Mouse (Mus musculus) heart, embryonic 13.5 days (tissue): ENCODE results near the gene Spef1. TPM values are rescaled to one million over a fixed set of nuclear protein-coding genes. Genes with fewer than 3 reads are reported as not detected.

Source experiments
- ATAC-seq: fragments of 200-750 bp; cut with Nextera tagmentation; 2 replicates; pipeline ENCODE4 v1.8.0; 2017; ENCODE audit warnings: moderate TSS enrichment; ENCODE audit not compliant: insufficient number of reproducible peaks, low FRiP score, low TSS enrichment; ENCODE audit errors: extremely low read depth
- H3K27ac ChIP-seq: fragments of 300-500 bp; sonication (generic); replicated peaks from 2 replicates; pipeline ENCODE4 v1.5.1; 2015; ENCODE audit warnings: moderate library complexity, mild to moderate bottlenecking, inconsistent platforms
- H3K27me3 ChIP-seq: fragments of 300-500 bp; sonication (generic); replicated peaks from 2 replicates; pipeline ENCODE4 v1.6.1; 2015; ENCODE audit warnings: mild to moderate bottlenecking, inconsistent platforms
- H3K36me3 ChIP-seq: fragments of 300-500 bp; sonication (generic); 2 replicates; pipeline ENCODE4 v1.6.1; 2015; ENCODE audit warnings: mild to moderate bottlenecking, inconsistent platforms
- H3K4me1 ChIP-seq: fragments of 300-500 bp; sonication (generic); 2 replicates; pipeline ENCODE4 v1.6.1; 2015; ENCODE audit warnings: inconsistent platforms
- H3K4me2 ChIP-seq: fragments of 300-500 bp; sonication (generic); 2 replicates; pipeline ENCODE4 v1.6.1; 2015; ENCODE audit warnings: inconsistent platforms, mild to moderate bottlenecking, moderate library complexity
- H3K4me3 ChIP-seq: fragments of 300-500 bp; sonication (generic); 2 replicates; pipeline ENCODE4 v1.5.1; 2015; ENCODE audit warnings: moderate library complexity, mild to moderate bottlenecking, inconsistent platforms
- H3K9ac ChIP-seq: fragments of 300-500 bp; sonication (generic); 2 replicates; pipeline ENCODE4 v1.6.1; 2015; ENCODE audit warnings: inconsistent platforms, mild to moderate bottlenecking, moderate library complexity
- H3K9me3 ChIP-seq: fragments of 300-500 bp; sonication (generic); 2 replicates; pipeline ENCODE4 v1.6.1; 2016; ENCODE audit warnings: inconsistent platforms
- WGBS: fragments of 180-500 bp; shearing (Covaris S2); methylation state at CpG from one replicate; pipeline ENCODE4 v1.1.7; 2015; ENCODE audit warnings: mixed read lengths; 5-methylcytosine and 5-hydroxymethylcytosine counted together
- polyA plus RNA-seq: library from polyadenylated mRNA; unstranded; fragments of >200 nt; fragmentation: Nextera tagmentation; extraction: Ambion mirVana; gene quantifications from 2 replicates; pipeline ENCODE4 v1.2.1, GENCODE M21; 2015

Spef1 gene
- polyA plus RNA-seq, 1 experiment from 2014 or later: 1.3 TPM

GRCm38 (mm10) chr2:131186343-131186742 lies 739 bp downstream of the Spef1 start:
- Histone ChIP-seq H3K9ac (peak overlapping the region; percentile 92), H3K4me1 (peaks cover 50% of the 10 kb centered on the region), H3K4me2 (peak overlapping the region; percentile 95), H3K27me3 (peaks cover 4% of the 10 kb centered on the region; the same call in 1 of the 2 replicates), H3K27ac (peak overlapping the region; percentile 95), H3K36me3 (peaks cover 23% of the 10 kb centered on the region), H3K4me3 (peak overlapping the region; percentile 73), H3K9me3 (no peaks in the 10 kb centered on the region)
- peak; percentile 56; the same call in 1 of the 2 replicates for ATAC-seq
- 1% methylated on average over 14 of the region's 14 CpGs for WGBS

- 4% methylated on average over 30 of the region's 57 CpGs for WGBS
- Histone ChIP-seq H3K4me3 (peak within 1 kb of the TSS; percentile 84), H3K27ac (peak within 1 kb of the TSS; percentile 91), H3K36me3 (peaks cover 23% of the 10 kb centered on the region), H3K27me3 (peaks cover 1% of the 10 kb centered on the region; the same call in 1 of the 2 replicates), H3K4me1 (peaks cover 38% of the 10 kb centered on the region), H3K4me2 (peak within 1 kb of the TSS; percentile 98), H3K9me3 (no peaks in the 10 kb centered on the region), H3K9ac (peak within 1 kb of the TSS; percentile 98)
- ATAC-seq: peak; percentile 73
Observed at GRCm38 (mm10) chr2:131179990-131180587, 7.0 kb downstream of the Spef1 start, which contains the start of gene Cenpb. Gene Cenpb, minus strand, starts transcription at chr2:131180067.

GRCm38 (mm10) chr2:131179246-131179886 lies 7.7 kb downstream of the Spef1 start:
- Histone ChIP-seq H3K27me3 (peaks cover under 1% of the 10 kb centered on the region; the same call in 1 of the 2 replicates), H3K9me3 (no peaks in the 10 kb centered on the region), H3K4me3 (peak overlapping the region; percentile 84), H3K27ac (peak overlapping the region; percentile 91), H3K4me2 (peak overlapping the region; percentile 98), H3K4me1 (peaks cover 44% of the 10 kb centered on the region), H3K9ac (peak overlapping the region; percentile 98), H3K36me3 (peaks cover 23% of the 10 kb centered on the region)
- under 1% methylated on average over 60 of the region's 67 CpGs for WGBS
- peak; percentile 11; the same call in 1 of the 2 replicates for ATAC-seq

- Histone ChIP-seq H3K4me2 (peak overlapping the region; percentile 98), H3K4me3 (peak overlapping the region; percentile 84), H3K27ac (0 out of 2 replicates have a peak overlapping the region, but pooled peaks have one; percentile 91), H3K9me3 (no peaks in the 10 kb centered on the region), H3K9ac (peak overlapping the region; percentile 98), H3K4me1 (peaks cover 49% of the 10 kb centered on the region), H3K36me3 (peaks cover 23% of the 10 kb centered on the region), H3K27me3 (peaks cover 6% of the 10 kb centered on the region)
- no peak for ATAC-seq
- 30% methylated on average over 26 of the region's 26 CpGs for WGBS
Observed at GRCm38 (mm10) chr2:131178828-131179245, 8.2 kb downstream of the Spef1 start.

- H3K9me3 ChIP-seq: no peaks in the 10 kb centered on the region
- no peak overlapping the region for H3K27ac ChIP-seq
- H3K4me1 ChIP-seq: peaks cover 49% of the 10 kb centered on the region
- no peak for ATAC-seq
- H3K27me3 ChIP-seq: peaks cover 15% of the 10 kb centered on the region
- H3K9ac ChIP-seq: peak overlapping the region; percentile 98
- H3K36me3 ChIP-seq: peaks cover 23% of the 10 kb centered on the region
- peak overlapping the region; percentile 98 for H3K4me2 ChIP-seq
- peak overlapping the region; percentile 84 for H3K4me3 ChIP-seq
- WGBS: 87% methylated on average over 9 of the region's 9 CpGs
Observed at GRCm38 (mm10) chr2:131177932-131178331, 9.2 kb downstream of the Spef1 start.

- peaks cover 55% of the 10 kb centered on the region for H3K4me1 ChIP-seq
- H3K27ac ChIP-seq: peak overlapping the region; percentile 4; the same call in 1 of the 2 replicates
- H3K27me3 ChIP-seq: peaks cover 29% of the 10 kb centered on the region
- peak overlapping the region; percentile 98 for H3K9ac ChIP-seq
- H3K4me2 ChIP-seq: peak overlapping the region; percentile 98; the same call in 1 of the 2 replicates
- WGBS: 59% methylated on average over 5 of the region's 5 CpGs
- H3K9me3 ChIP-seq: no peaks in the 10 kb centered on the region
- ATAC-seq: no peak
- H3K36me3 ChIP-seq: peaks cover 23% of the 10 kb centered on the region
- no peak overlapping the region for H3K4me3 ChIP-seq
Observed at GRCm38 (mm10) chr2:131176491-131176890, 10.6 kb downstream of the Spef1 start.

GRCm38 (mm10) chr2:131175945-131176309 lies 11.2 kb downstream of the Spef1 start:
- no peak for ATAC-seq
- no peak overlapping the region for H3K4me2 ChIP-seq
- no peak overlapping the region for H3K4me3 ChIP-seq
- H3K4me1 ChIP-seq: peaks cover 60% of the 10 kb centered on the region
- peaks cover 23% of the 10 kb centered on the region for H3K36me3 ChIP-seq
- peaks cover 35% of the 10 kb centered on the region for H3K27me3 ChIP-seq
- 0 out of 2 replicates have a peak overlapping the region, but pooled peaks have one; percentile 98 for H3K9ac ChIP-seq
- 92% methylated on average over 1 of the region's 1 CpGs for WGBS
- H3K9me3 ChIP-seq: no peaks in the 10 kb centered on the region
- 0 out of 2 replicates have a peak overlapping the region, but pooled peaks have one; percentile 4 for H3K27ac ChIP-seq

GRCm38 (mm10) chr2:131175286-131175944 lies 11.7 kb downstream of the Spef1 start:
- no peak overlapping the region for H3K4me3 ChIP-seq
- no peak overlapping the region for H3K9ac ChIP-seq
- no peak overlapping the region for H3K27ac ChIP-seq
- ATAC-seq: no peak
- H3K4me1 ChIP-seq: peaks cover 63% of the 10 kb centered on the region
- H3K36me3 ChIP-seq: peaks cover 23% of the 10 kb centered on the region
- H3K9me3 ChIP-seq: no peaks in the 10 kb centered on the region
- H3K27me3 ChIP-seq: peaks cover 40% of the 10 kb centered on the region
- no peak overlapping the region for H3K4me2 ChIP-seq
- WGBS: 72% methylated on average over 3 of the region's 3 CpGs

GRCm38 (mm10) chr2:131174700-131175099 lies 12.4 kb downstream of the Spef1 start:
- no peaks in the 10 kb centered on the region for H3K9me3 ChIP-seq
- H3K4me3 ChIP-seq: peak overlapping the region; percentile 51
- peaks cover 23% of the 10 kb centered on the region for H3K36me3 ChIP-seq
- H3K4me1 ChIP-seq: peaks cover 63% of the 10 kb centered on the region
- peak overlapping the region; percentile 68 for H3K9ac ChIP-seq
- no peak for ATAC-seq
- H3K27ac ChIP-seq: no peak overlapping the region
- WGBS: 5% methylated on average over 11 of the region's 11 CpGs
- peak overlapping the region; percentile 82 for H3K4me2 ChIP-seq
- peaks cover 47% of the 10 kb centered on the region for H3K27me3 ChIP-seq

GRCm38 (mm10) chr2:131172322-131172721 lies 14.8 kb downstream of the Spef1 start:
- Histone ChIP-seq H3K4me1 (peaks cover 43% of the 10 kb centered on the region), H3K4me3 (no peak overlapping the region), H3K9me3 (no peaks in the 10 kb centered on the region), H3K27me3 (peaks cover 56% of the 10 kb centered on the region), H3K27ac (no peak overlapping the region), H3K36me3 (peaks cover 14% of the 10 kb centered on the region), H3K9ac (no peak overlapping the region), H3K4me2 (no peak overlapping the region)
- ATAC-seq: no peak
- WGBS: 32% methylated on average over 9 of the region's 9 CpGs
